Mouse (Mus musculus) midbrain, embryonic 15.5 days (tissue): ENCODE measurements around the gene Ankrd60. TPM values are rescaled to one million over a fixed set of nuclear protein-coding genes. Genes with fewer than 3 reads are reported as not detected.

ENCODE experiments used
- ATAC-seq: fragments of 200-750 bp; cut with Nextera tagmentation; replicated peaks from 2 replicates; pipeline ENCODE4 v1.8.0; 2017; ENCODE audit warnings: moderate TSS enrichment
- H3K27ac ChIP-seq: fragments of 300-500 bp; sonication (generic); 2 replicates; pipeline ENCODE4 v1.5.1; 2015; ENCODE audit warnings: mild to moderate bottlenecking, inconsistent platforms
- H3K27me3 ChIP-seq: fragments of 300-500 bp; sonication (generic); replicated peaks from 2 replicates; pipeline ENCODE4 v1.6.1; 2015; ENCODE audit warnings: inconsistent platforms
- H3K36me3 ChIP-seq: fragments of 300-500 bp; sonication (generic); replicated peaks from 2 replicates; pipeline ENCODE4 v1.6.1; 2015; ENCODE audit warnings: inconsistent platforms
- H3K4me1 ChIP-seq: fragments of 300-500 bp; sonication (generic); 2 replicates; pipeline ENCODE4 v1.6.1; 2015; ENCODE audit warnings: inconsistent platforms
- H3K4me2 ChIP-seq: fragments of 300-500 bp; sonication (generic); 2 replicates; pipeline ENCODE4 v1.6.1; 2015; ENCODE audit warnings: inconsistent platforms, mild to moderate bottlenecking, moderate library complexity
- H3K4me3 ChIP-seq: fragments of 300-500 bp; sonication (generic); 2 replicates; pipeline ENCODE4 v1.5.1; 2015; ENCODE audit warnings: mild to moderate bottlenecking, inconsistent platforms
- H3K9ac ChIP-seq: fragments of 300-500 bp; sonication (generic); 2 replicates; pipeline ENCODE4 v1.6.1; 2015; ENCODE audit warnings: mild to moderate bottlenecking, inconsistent platforms
- H3K9me3 ChIP-seq: fragments of 300-500 bp; sonication (generic); 2 replicates; pipeline ENCODE4 v1.6.1; 2016; ENCODE audit warnings: inconsistent platforms
- WGBS: fragments of 180-500 bp; shearing (Covaris S2); methylation state at CpG from one replicate; pipeline ENCODE4 v1.1.7; 2015; ENCODE audit warnings: mixed read lengths; 5-methylcytosine and 5-hydroxymethylcytosine counted together
- polyA plus RNA-seq: library from polyadenylated mRNA; unstranded; fragments of >200 nt; fragmentation: Nextera tagmentation; extraction: Ambion mirVana; gene quantifications from 2 replicates; pipeline ENCODE4 v1.2.1, GENCODE M21; 2015

Gene Ankrd60
- polyA plus RNA-seq, 1 experiment from 2014 or later = not detected

GRCm38 (mm10) chr2:173535390-173535789 is 42.8 kb downstream of the Ankrd60 start:
- no peak for ATAC-seq
- Histone ChIP-seq H3K36me3 (no peaks in the 10 kb centered on the region), H3K4me2 (no peak overlapping the region), H3K9ac (no peak overlapping the region), H3K9me3 (no peaks in the 10 kb centered on the region), H3K4me3 (no peak overlapping the region), H3K27me3 (no peaks in the 10 kb centered on the region), H3K4me1 (no peaks in the 10 kb centered on the region; the same call in 1 of the 2 replicates), H3K27ac (no peak overlapping the region)
- 87% methylated on average over 18 of the region's 18 CpGs for WGBS

DNA sequence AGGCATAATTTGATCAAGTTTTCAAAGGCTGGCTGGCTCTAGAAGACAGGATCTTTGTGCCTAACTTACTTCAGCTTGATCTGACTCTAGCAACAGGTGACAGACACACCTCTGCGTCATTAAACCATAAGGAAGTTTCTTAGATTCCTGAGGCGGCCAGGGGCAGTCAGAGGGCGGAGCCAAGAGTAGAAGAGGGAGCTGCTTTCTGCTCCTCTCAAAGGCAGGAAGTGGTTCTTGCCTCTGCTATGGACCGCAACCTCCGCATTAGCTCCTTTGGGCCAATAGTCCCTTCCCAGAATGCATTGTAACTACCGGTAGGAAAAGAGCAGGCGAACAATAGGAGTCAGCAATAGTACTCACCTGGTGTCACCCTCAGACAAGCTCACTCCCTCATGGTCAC is 43.6 kb downstream of the Ankrd60 start:
- 84% methylated on average over 7 of the region's 7 CpGs for WGBS
- H3K4me2 ChIP-seq = no peak overlapping the region
- H3K27me3 ChIP-seq = no peaks in the 10 kb centered on the region
- H3K9ac ChIP-seq = no peak overlapping the region
- no peak overlapping the region for H3K27ac ChIP-seq
- no peak overlapping the region for H3K4me3 ChIP-seq
- no peaks in the 10 kb centered on the region for H3K9me3 ChIP-seq
- no peaks in the 10 kb centered on the region for H3K36me3 ChIP-seq
- H3K4me1 ChIP-seq = no peaks in the 10 kb centered on the region
- ATAC-seq = no peak

DNA sequence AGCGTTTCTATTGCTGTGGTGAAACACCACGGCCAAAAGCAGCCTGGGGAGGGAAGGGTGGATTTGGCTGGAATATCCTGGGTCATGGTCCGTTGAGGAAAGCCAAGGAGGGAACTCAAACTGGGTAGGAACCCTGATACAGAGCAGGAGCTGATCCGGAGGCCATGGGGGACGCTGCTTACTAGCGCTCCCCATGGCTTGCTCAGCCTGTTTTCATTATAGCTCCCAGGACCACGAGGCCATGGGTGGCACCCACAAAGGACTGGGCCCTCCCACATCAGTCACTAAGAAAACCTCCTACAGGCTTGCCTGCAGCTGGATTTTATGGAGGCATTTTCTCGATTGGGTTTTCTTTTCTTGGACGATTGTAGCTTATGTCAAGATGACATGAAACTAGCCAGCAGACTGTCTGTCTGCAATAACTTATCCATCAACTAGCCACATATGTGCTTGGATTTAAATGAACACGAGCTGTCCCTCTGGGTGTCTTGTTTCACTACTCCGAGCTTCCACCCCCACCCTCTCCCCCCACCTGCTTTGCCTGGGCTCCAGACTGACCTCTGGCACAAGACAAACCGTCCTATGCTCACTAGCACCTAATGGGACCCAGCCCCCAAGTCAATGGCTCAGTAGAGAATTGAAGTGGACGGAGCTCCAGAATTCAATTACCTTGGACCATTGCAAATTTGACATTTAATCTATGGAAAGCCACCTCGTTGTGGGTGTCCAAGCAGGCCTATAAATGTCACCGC is 45.3 kb downstream of the Ankrd60 start:
- H3K9ac ChIP-seq = no peak overlapping the region
- H3K4me1 ChIP-seq = no peaks in the 10 kb centered on the region
- H3K36me3 ChIP-seq = no peaks in the 10 kb centered on the region
- H3K27me3 ChIP-seq = no peaks in the 10 kb centered on the region
- no peak overlapping the region for H3K4me3 ChIP-seq
- 70% methylated on average over 15 of the region's 15 CpGs for WGBS
- no peaks in the 10 kb centered on the region for H3K9me3 ChIP-seq
- H3K27ac ChIP-seq = no peak overlapping the region
- ATAC-seq = no peak
- H3K4me2 ChIP-seq = no peak overlapping the region

- WGBS = 90% methylated on average over 3 of the region's 3 CpGs
- H3K27me3 ChIP-seq = no peaks in the 10 kb centered on the region
- no peak for ATAC-seq
These were observed 49.7 kb downstream of the Ankrd60 start for GRCm38 (mm10) chr2:173528493-173528892.

GRCm38 (mm10) chr2:173522376-173522775 is 55.8 kb downstream of the Ankrd60 start, which contains the start of gene 1700021F07Rik:
1700021F07Rik (plus strand) TSS chr2:173522586.
- Histone ChIP-seq H3K4me3 (no peak within 1 kb of the TSS), H3K27ac (no peak within 1 kb of the TSS), H3K9me3 (no peaks in the 10 kb centered on the region), H3K4me2 (no peak within 1 kb of the TSS), H3K4me1 (no peaks in the 10 kb centered on the region), H3K9ac (no peak within 1 kb of the TSS), H3K27me3 (no peaks in the 10 kb centered on the region), H3K36me3 (no peaks in the 10 kb centered on the region)
- 90% methylated on average over 18 of the region's 18 CpGs for WGBS
- no peak for ATAC-seq

More at GRCm38 (mm10) chr2:173528493-173528892, 49.7 kb downstream of the Ankrd60 start:
- no peak overlapping the region for H3K4me3 ChIP-seq
- H3K27ac ChIP-seq = no peak overlapping the region
- no peaks in the 10 kb centered on the region for H3K36me3 ChIP-seq
- H3K4me2 ChIP-seq = no peak overlapping the region
- H3K9ac ChIP-seq = no peak overlapping the region
- H3K4me1 ChIP-seq = no peaks in the 10 kb centered on the region
- no peaks in the 10 kb centered on the region for H3K9me3 ChIP-seq

Other genes with a start within 250 kb of the Ankrd60 start
- not detected in 2 replicates for gene 1700021F07Rik, start 55.8 kb downstream of the Ankrd60 start, polyA plus RNA-seq
- gene Rab22a, start 81.4 kb upstream of the Ankrd60 start, polyA plus RNA-seq = 32.8 and 33.8 TPM in 2 replicates
- 0.19 TPM in 1 of 2 replicates, not detected in the other for gene 1700010B08Rik, start 141.1 kb upstream of the Ankrd60 start, polyA plus RNA-seq
- 10.8 and 14.3 TPM in 2 replicates for gene Vapb, start 159.1 kb upstream of the Ankrd60 start, polyA plus RNA-seq